Mouse (Mus musculus) embryonic fibroblast, embryonic 13.5 days (primary cell): ENCODE measurements around the gene Nfkb1. TPM values are rescaled to one million over a fixed set of nuclear protein-coding genes. Genes with fewer than 3 reads are reported as not detected.

ENCODE experiments used
- H3K27ac ChIP-seq: 2 replicates; pipeline ENCODE4 v1.5.1; 2012; ENCODE audit warnings: low read length, control low read depth, inconsistent platforms; ENCODE audit not compliant: insufficient read depth
- H3K4me1 ChIP-seq: 2 replicates; pipeline ENCODE4 v1.6.1; 2011; ENCODE audit warnings: low read length; ENCODE audit not compliant: control insufficient read depth, insufficient read depth
- H3K4me3 ChIP-seq: 2 replicates; pipeline ENCODE4 v1.5.1; 2011; ENCODE audit warnings: mild to moderate bottlenecking, control low read depth, low read length; ENCODE audit not compliant: insufficient read depth
- CTCF ChIP-seq: IDR thresholded peaks from 2 replicates; pipeline ENCODE4 v1.5.1; 2011; ENCODE audit warnings: mild to moderate bottlenecking, control low read depth, low read length, moderate library complexity, borderline replicate concordance; ENCODE audit not compliant: insufficient read depth
- POLR2A ChIP-seq: IDR thresholded peaks from 2 replicates; pipeline ENCODE4 v1.6.1; 2011; ENCODE audit warnings: low read depth, mild to moderate bottlenecking, control low read depth, low read length, moderate library complexity
- polyA plus RNA-seq: library from polyadenylated mRNA; stranded (reverse); fragments of >200 nt; gene quantifications from 2 replicates; pipeline ENCODE4 v1.2.4, GENCODE M21; 2011; ENCODE audit warnings: low read depth; ENCODE audit not compliant: missing spikeins, insufficient read length

Gene Nfkb1
- polyA plus RNA-seq, 1 experiment, result 54.8 TPM

DNA sequence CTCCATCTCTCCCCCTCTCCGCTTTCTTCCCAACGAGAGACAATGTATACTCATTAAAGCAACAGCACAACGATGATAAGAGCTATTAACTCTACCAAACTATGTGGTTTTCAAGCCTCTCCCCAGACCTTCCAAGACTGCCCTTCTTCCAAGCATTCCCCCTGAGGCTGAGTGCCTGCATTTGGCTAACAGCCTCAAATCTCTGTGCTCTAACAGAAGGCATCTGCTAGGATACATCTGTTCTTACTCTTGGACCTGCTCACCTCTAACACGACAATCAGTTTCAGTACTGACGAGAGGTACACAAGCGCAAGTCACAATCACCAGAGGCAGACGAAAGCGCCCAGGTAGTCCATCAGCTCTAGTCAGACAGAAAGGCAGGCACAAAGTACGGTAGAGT is 3.4 kb downstream of the Nfkb1 start:
- TF ChIP-seq POLR2A (no peak), CTCF (no peak)
- no peak overlapping the region for H3K27ac ChIP-seq
- H3K4me1 ChIP-seq, result peaks cover 14% of the 10 kb centered on the region
- H3K4me3 ChIP-seq, result no peak overlapping the region

DNA sequence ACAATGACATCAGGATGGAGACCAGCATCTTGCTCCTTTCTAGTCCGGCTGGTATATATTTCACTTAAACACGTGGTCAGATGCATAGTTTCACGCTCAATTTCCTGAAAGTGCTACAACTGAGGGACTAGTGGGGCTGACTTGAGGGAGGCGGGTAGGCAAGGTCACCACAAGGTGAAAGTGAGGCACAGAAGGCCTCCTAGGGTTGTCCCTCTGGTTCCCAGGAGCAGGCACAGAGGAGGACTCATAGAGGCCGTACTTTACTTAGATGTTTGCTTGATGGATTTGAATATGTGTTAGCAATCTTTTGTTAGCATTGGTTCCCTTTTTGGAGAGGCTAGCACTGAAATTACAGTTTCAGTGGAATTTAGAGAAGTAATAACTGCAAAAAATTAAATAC is 4.9 kb downstream of the Nfkb1 start:
- no peak overlapping the region for H3K4me3 ChIP-seq
- H3K4me1 ChIP-seq, result peaks cover 18% of the 10 kb centered on the region
- no peak overlapping the region for H3K27ac ChIP-seq
- TF ChIP-seq CTCF, result no peak
- no peak for TF ChIP-seq POLR2A

DNA sequence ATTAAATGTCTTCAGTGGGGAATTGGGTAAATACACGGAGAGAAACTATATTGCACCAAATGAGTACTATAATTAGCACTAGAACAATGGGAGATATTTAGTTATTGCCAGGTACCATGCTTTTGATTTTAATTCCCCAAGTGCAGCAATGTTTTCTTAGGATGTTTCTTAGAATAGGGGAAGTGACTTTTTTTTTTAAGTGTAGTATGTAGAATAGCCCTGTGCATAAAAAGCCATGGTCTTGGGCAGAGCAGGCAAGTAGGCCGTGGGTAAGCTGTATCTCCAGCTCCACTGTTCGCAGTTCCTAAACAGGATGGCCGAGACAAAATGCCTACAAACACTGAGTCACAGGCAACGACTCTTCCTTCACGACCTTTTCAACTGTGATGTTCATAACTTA is 8.1 kb downstream of the Nfkb1 start:
- H3K27ac ChIP-seq, result no peak overlapping the region
- TF ChIP-seq POLR2A (no peak), CTCF (no peak)
- H3K4me3 ChIP-seq, result no peak overlapping the region

DNA sequence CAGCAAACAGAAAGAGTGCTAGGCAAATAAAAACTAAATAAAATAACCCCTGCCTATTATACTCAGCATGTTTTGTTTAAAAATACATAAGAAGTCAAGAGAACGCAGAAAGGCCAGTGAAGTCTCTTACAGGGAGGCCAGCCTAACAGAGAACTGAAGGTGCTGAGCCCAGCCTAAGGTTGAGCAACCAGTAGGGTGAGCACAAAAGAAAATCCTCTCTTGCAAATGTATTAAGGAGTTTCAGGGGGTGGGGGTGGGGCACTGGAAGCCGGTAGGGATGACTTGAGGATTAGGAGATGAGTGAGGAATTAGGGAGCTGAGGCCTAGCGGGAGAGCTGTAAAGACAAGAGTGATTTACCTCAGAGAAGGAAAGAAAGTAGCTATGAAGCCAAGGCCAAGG is 9.1 kb downstream of the Nfkb1 start:
- H3K27ac ChIP-seq, result no peak overlapping the region
- TF ChIP-seq POLR2A, result no peak
- no peak for TF ChIP-seq CTCF
- peaks cover 14% of the 10 kb centered on the region for H3K4me1 ChIP-seq
- H3K4me3 ChIP-seq, result no peak overlapping the region

More for the DNA sequence above, 8.1 kb downstream of the Nfkb1 start:
- peaks cover 17% of the 10 kb centered on the region for H3K4me1 ChIP-seq

DNA sequence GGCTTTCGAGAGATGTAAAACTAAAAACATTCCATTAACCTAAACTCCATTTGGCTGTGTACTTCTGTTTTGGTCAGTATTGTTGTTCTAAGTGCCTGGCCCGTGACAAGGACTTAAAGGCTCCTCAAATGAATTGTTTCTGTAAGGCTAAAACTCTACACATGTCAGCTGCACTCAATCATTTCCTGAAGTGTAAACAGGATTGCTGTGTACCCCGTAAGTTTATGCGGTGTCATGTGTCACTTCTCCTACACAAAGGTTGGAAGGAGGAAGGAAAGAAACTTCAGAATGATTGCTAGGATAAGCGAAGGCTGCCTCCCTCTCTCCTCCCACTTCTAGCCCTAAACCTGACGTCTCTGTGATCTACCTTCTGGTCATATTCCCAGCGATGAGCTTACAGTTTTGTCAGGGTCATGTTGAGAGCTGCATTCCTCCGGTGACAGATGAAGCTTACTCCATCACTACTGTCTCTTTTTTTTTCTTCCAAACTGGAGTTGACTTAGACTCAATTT is 10.0 kb downstream of the Nfkb1 start:
- Histone ChIP-seq H3K27ac (no peak overlapping the region), H3K4me3 (no peak overlapping the region), H3K4me1 (peaks cover 19% of the 10 kb centered on the region)
- TF ChIP-seq POLR2A, result no peak
- no peak for TF ChIP-seq CTCF

DNA sequence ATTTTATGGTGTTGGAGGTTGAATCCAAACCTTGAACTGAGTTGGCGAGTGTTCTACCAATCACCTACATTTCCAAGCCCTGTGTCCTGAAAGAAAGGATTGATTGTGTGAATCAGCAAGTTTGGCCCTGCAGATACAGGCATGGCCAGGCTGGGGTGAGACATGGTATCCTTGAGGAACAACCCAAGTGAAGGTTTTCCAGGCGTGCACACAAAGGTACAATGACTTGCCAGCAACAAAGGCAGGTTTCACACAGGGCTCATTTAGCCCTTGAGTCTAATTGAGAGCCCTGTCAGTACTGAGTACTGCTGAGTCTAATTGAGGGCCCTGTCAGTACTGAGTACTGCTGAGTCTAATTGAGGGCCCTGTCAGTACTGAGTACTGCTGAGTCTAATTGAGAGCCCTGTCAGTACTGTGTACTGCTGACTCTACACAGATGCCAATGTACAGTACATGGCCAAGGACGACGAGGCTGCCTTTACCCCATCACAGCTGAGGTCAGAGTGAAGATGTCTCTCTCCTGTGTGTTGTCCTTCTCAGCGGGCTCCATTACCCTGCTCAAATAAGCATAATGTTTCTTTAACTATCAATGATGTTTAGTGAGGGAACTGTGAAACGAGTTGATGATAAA is 11.0 kb downstream of the Nfkb1 start:
- TF ChIP-seq POLR2A, result no peak
- no peak for TF ChIP-seq CTCF
- Histone ChIP-seq H3K4me3 (no peak overlapping the region), H3K27ac (no peak overlapping the region), H3K4me1 (peaks cover 23% of the 10 kb centered on the region)

DNA sequence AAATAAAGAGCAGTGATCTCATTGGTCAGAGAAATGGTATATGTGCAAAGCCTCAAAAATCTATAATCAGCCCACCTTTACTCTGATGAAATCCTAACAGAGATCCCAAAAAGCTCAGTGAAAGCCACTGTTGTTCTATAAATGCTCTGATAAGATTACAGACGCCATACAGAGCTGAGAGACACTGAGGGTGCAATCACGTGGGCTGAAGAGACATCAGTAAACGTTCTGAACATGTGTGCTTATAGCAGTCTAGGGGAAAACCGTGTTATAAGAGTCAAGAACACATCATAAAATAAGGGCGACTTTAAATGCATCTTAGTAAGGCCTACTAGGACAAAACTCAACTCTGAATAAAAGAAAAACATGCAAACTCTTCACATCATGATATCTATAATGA is 14.3 kb downstream of the Nfkb1 start:
- H3K4me1 ChIP-seq, result peaks cover 30% of the 10 kb centered on the region
- TF ChIP-seq CTCF, result no peak
- TF ChIP-seq POLR2A, result no peak
- H3K4me3 ChIP-seq, result no peak overlapping the region
- peak overlapping the region; percentile 60 for H3K27ac ChIP-seq

DNA sequence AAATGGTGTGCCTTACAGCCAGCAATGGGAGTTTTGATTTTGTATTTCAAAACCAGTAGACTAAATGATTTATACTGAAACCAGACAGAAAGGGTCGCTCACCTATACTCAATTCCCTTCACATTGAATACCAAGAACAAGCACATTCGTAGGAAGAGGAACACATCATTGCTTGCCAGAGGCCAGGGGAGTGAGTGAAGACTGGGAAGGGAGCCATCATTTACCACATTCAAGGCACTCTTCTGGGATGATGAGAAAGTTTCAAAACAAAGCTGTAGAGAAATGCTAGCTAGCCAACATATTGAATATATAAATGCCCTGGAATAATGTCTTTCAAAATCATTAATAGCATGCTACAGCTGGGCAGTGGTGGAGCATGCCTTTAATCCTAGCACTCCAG is 15.0 kb downstream of the Nfkb1 start:
- H3K27ac ChIP-seq, result peak overlapping the region; percentile 60
- TF ChIP-seq POLR2A (no peak), CTCF (no peak)
- no peak overlapping the region for H3K4me3 ChIP-seq
- H3K4me1 ChIP-seq, result peaks cover 29% of the 10 kb centered on the region

DNA sequence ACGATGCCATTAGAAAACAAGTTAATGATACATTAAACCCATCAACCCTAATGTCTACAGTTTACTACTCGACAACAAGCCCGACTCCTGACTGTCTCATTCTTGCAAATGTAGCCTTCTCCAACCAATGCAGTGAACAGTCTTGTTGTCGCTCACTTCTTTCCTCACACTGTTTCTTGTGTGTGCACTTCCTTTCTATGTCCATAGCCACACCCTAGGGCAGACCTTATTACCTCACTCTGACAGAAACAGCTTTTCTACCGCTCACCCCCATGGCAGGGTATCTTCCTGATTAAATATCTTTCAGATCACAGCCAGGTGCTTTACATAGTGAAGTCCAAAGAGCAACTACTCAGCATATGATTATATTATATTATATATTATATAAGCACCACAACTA is 15.9 kb downstream of the Nfkb1 start:
- H3K4me3 ChIP-seq, result no peak overlapping the region
- peaks cover 30% of the 10 kb centered on the region for H3K4me1 ChIP-seq
- TF ChIP-seq POLR2A (no peak), CTCF (no peak)
- peak overlapping the region; percentile 44; the same call in 1 of the 2 replicates for H3K27ac ChIP-seq

DNA sequence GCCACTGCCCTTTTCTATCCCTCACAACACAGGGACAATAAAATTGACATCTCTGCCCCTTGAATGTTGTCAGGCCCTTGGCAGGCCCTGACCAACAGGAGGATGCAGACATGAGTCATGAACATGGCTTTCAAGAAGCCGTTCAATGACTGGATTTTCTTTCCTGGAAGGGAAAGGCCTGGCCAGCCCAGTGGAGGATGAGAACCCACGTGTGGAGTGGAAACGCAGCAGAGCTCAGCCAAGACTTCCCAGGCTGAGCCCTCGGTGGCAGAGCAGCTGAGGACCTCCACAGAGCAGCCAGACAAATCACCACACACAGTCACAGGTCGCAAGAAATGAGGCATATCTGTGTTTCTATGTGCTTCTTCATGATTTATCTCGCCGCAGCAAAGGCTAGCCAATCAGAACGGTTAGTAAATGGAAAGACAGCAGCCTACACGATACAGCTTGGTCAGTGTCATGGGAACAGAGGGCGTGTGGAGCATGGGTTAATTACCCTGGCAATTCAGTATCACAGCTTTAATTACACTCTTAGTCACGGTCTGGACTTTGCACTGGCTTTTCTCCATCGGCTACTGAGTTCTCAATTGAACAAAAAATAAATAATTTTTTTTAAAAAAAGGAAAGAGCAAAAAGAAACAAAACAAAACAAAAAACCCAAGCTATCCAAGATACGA is 16.5 kb downstream of the Nfkb1 start:
- TF ChIP-seq CTCF (no peak), POLR2A (no peak)
- Histone ChIP-seq H3K4me1 (peaks cover 33% of the 10 kb centered on the region), H3K4me3 (no peak overlapping the region), H3K27ac (peak overlapping the region; percentile 23)
